Mouse (Mus musculus) heart, embryonic 15.5 days (tissue): ENCODE data around the gene Galnt14. TPM values are rescaled to one million over a fixed set of nuclear protein-coding genes. Genes with fewer than 3 reads are reported as not detected.

ENCODE experiments used
- ATAC-seq: fragments of 200-750 bp; cut with Nextera tagmentation; replicated peaks from 2 replicates; pipeline ENCODE4 v1.8.0; 2017; ENCODE audit warnings: low read depth, moderate TSS enrichment; ENCODE audit not compliant: insufficient number of reproducible peaks, insufficient read depth, low FRiP score
- H3K27ac ChIP-seq: fragments of 300-500 bp; sonication (generic); 2 replicates; pipeline ENCODE4 v1.5.1; 2015; ENCODE audit warnings: mild to moderate bottlenecking, inconsistent platforms
- H3K27me3 ChIP-seq: fragments of 300-500 bp; sonication (generic); 2 replicates; pipeline ENCODE4 v1.6.1; 2015; ENCODE audit warnings: inconsistent platforms
- H3K36me3 ChIP-seq: fragments of 300-500 bp; sonication (generic); 2 replicates; pipeline ENCODE4 v1.6.1; 2015; ENCODE audit warnings: mild to moderate bottlenecking, inconsistent platforms
- H3K4me1 ChIP-seq: fragments of 300-500 bp; sonication (generic); replicated peaks from 2 replicates; pipeline ENCODE4 v1.6.1; 2015; ENCODE audit warnings: inconsistent platforms
- H3K4me2 ChIP-seq: fragments of 300-500 bp; sonication (generic); 2 replicates; pipeline ENCODE4 v1.6.1; 2015; ENCODE audit warnings: inconsistent platforms, mild to moderate bottlenecking, moderate library complexity
- H3K4me3 ChIP-seq: fragments of 300-500 bp; sonication (generic); 2 replicates; pipeline ENCODE4 v1.5.1; 2015; ENCODE audit warnings: mild to moderate bottlenecking, inconsistent platforms
- H3K9ac ChIP-seq: fragments of 300-500 bp; sonication (generic); 2 replicates; pipeline ENCODE4 v1.6.1; 2015; ENCODE audit warnings: mild to moderate bottlenecking, inconsistent platforms
- H3K9me3 ChIP-seq: fragments of 300-500 bp; sonication (generic); replicated peaks from 2 replicates; pipeline ENCODE4 v1.6.1; 2016; ENCODE audit warnings: inconsistent platforms
- WGBS: fragments of 180-500 bp; shearing (Covaris S2); methylation state at CpG from one replicate; pipeline ENCODE4 v1.1.7; 2015; ENCODE audit warnings: mixed read lengths; 5-methylcytosine and 5-hydroxymethylcytosine counted together
- polyA plus RNA-seq: library from polyadenylated mRNA; unstranded; fragments of >200 nt; fragmentation: Nextera tagmentation; extraction: Ambion mirVana; gene quantifications from 2 replicates; pipeline ENCODE4 v1.2.1, GENCODE M21; 2015

The Galnt14 gene
- polyA plus RNA-seq, 1 experiment from 2014 or later: 0.53 TPM

DNA sequence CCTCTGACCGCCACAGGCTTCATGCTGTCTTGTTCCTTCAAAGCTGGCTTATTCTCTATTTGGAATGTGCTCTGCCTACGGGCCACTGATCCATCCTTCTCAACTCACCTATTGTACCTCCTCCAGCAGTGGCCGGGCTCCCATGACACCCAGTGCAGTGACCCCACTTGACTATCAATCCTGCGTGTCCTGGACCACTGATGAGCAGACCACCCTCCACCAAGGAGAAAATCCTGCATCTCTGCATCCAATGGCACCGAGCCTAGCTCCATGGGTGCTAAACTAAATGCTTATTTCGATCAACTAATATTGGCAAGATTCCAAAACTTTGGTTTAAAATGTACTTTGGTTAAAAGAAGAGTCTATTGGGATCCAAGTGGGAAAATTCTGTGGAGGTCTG is 1.8 kb downstream of the Galnt14 start:
- 85% methylated on average over 6 of the region's 6 CpGs for WGBS
- H3K9ac ChIP-seq: no peak overlapping the region
- no peak overlapping the region for H3K4me3 ChIP-seq
- no peaks in the 10 kb centered on the region for H3K36me3 ChIP-seq
- no peak for ATAC-seq
- H3K4me1 ChIP-seq: peaks cover 17% of the 10 kb centered on the region
- H3K27ac ChIP-seq: no peak overlapping the region
- H3K27me3 ChIP-seq: peaks cover 52% of the 10 kb centered on the region
- H3K9me3 ChIP-seq: no peaks in the 10 kb centered on the region
- H3K4me2 ChIP-seq: no peak overlapping the region

DNA sequence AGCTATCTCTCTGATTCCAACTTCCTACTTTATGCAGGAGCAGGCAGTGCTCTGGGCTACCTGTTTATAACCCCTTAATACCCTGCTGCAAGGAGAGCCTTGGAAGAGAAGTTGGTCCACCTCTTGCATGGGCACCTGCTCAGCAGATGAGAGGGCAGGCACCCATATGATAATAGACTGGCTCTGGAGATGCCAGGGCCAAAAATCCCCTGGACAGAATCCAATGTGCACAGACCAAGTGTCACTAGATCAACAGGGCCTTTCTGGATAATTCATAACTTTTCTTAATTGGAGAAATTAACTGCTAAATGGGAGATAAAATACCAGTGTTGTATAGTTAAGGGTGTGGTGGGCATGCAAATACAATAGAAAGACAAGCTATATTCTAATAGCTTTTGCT is 6.7 kb downstream of the Galnt14 start:
- Histone ChIP-seq H3K4me2 (no peak overlapping the region), H3K4me1 (no peaks in the 10 kb centered on the region), H3K9me3 (no peaks in the 10 kb centered on the region), H3K36me3 (no peaks in the 10 kb centered on the region), H3K4me3 (no peak overlapping the region), H3K9ac (no peak overlapping the region), H3K27me3 (peaks cover 7% of the 10 kb centered on the region; the same call in 1 of the 2 replicates), H3K27ac (no peak overlapping the region)
- no peak for ATAC-seq

DNA sequence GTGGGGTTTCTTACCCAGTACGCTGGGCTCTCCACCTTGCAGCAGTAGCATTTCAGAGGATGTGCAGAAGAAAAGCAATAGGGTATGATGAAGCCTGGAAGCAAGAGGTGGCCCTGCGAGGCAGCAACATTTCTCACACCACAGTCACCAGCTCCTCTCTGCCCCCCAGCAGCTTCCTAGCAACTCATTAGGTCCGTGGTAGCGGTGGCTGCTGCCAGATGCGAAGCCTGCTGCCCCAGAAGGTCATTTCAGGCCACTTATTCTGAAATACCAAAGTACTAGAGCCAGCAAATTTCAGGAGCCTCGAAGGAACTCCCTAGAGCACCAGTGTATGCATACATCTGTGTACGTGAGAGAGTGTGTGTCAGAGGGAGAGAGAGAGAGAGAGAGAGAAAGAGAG is 9.2 kb downstream of the Galnt14 start:
- Histone ChIP-seq H3K36me3 (no peaks in the 10 kb centered on the region), H3K27ac (no peak overlapping the region), H3K9ac (no peak overlapping the region), H3K27me3 (no peaks in the 10 kb centered on the region), H3K9me3 (no peaks in the 10 kb centered on the region), H3K4me1 (no peaks in the 10 kb centered on the region), H3K4me2 (no peak overlapping the region), H3K4me3 (no peak overlapping the region)
- WGBS: 35% methylated on average over 7 of the region's 7 CpGs
- ATAC-seq: no peak

DNA sequence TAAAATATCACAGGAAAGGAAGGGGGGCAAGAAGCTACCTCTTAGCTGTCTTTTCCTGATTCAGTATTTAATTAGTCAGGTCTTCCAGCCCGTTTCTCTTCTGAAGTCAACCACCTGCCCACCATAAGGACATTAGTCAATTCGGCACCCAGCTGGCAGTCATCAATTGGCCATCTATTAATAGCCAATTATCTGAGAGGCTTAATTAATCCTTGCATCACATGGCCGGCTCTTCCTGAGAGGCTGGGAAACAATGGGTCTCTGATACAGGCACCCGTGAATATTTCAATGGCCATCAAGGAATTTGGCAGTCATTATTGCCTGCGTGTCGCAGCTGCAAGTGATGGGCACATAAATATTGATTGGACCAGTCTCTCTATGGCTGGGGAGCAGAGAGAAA is 10.4 kb downstream of the Galnt14 start:
- Histone ChIP-seq H3K9ac (no peak overlapping the region), H3K36me3 (no peaks in the 10 kb centered on the region)
- no peak for ATAC-seq

GRCm38 (mm10) chr17:73694206-73694952 is 15.9 kb downstream of the Galnt14 start:
- 84% methylated on average over 3 of the region's 3 CpGs for WGBS
- Histone ChIP-seq H3K36me3 (no peaks in the 10 kb centered on the region), H3K4me1 (no peaks in the 10 kb centered on the region), H3K4me2 (no peak overlapping the region), H3K27ac (no peak overlapping the region), H3K4me3 (no peak overlapping the region), H3K9ac (no peak overlapping the region), H3K9me3 (no peaks in the 10 kb centered on the region), H3K27me3 (no peaks in the 10 kb centered on the region)
- no peak for ATAC-seq

More for the DNA sequence above, 10.4 kb downstream of the Galnt14 start:
- Histone ChIP-seq H3K9me3 (no peaks in the 10 kb centered on the region), H3K4me2 (no peak overlapping the region), H3K27me3 (no peaks in the 10 kb centered on the region), H3K27ac (no peak overlapping the region), H3K4me1 (no peaks in the 10 kb centered on the region), H3K4me3 (no peak overlapping the region)
- WGBS: 55% methylated on average over 6 of the region's 6 CpGs

- Histone ChIP-seq H3K4me2 (no peak overlapping the region), H3K27ac (no peak overlapping the region), H3K4me1 (no peaks in the 10 kb centered on the region), H3K9ac (no peak overlapping the region), H3K36me3 (no peaks in the 10 kb centered on the region), H3K4me3 (no peak overlapping the region), H3K9me3 (no peaks in the 10 kb centered on the region), H3K27me3 (no peaks in the 10 kb centered on the region)
- no peak for ATAC-seq
- WGBS: 58% methylated on average over 3 of the region's 3 CpGs
Measured at GRCm38 (mm10) chr17:73688261-73688660, 22.0 kb downstream of the Galnt14 start.

- WGBS: 86% methylated on average over 8 of the region's 8 CpGs
- H3K9ac ChIP-seq: no peak overlapping the region
- H3K36me3 ChIP-seq: no peaks in the 10 kb centered on the region
- no peaks in the 10 kb centered on the region for H3K27me3 ChIP-seq
- H3K9me3 ChIP-seq: no peaks in the 10 kb centered on the region
- ATAC-seq: no peak
- no peak overlapping the region for H3K4me2 ChIP-seq
- H3K27ac ChIP-seq: no peak overlapping the region
- H3K4me1 ChIP-seq: no peaks in the 10 kb centered on the region
- H3K4me3 ChIP-seq: no peak overlapping the region
Measured at GRCm38 (mm10) chr17:73686292-73686691, 24.0 kb downstream of the Galnt14 start.

- H3K9ac ChIP-seq: no peak overlapping the region
- H3K9me3 ChIP-seq: no peaks in the 10 kb centered on the region
- ATAC-seq: no peak
- H3K4me1 ChIP-seq: no peaks in the 10 kb centered on the region
- no peak overlapping the region for H3K4me2 ChIP-seq
- 62% methylated on average over 5 of the region's 5 CpGs for WGBS
- H3K27me3 ChIP-seq: no peaks in the 10 kb centered on the region
- no peaks in the 10 kb centered on the region for H3K36me3 ChIP-seq
- H3K4me3 ChIP-seq: no peak overlapping the region
- no peak overlapping the region for H3K27ac ChIP-seq
Measured at GRCm38 (mm10) chr17:73684746-73685145, 25.5 kb downstream of the Galnt14 start.

DNA sequence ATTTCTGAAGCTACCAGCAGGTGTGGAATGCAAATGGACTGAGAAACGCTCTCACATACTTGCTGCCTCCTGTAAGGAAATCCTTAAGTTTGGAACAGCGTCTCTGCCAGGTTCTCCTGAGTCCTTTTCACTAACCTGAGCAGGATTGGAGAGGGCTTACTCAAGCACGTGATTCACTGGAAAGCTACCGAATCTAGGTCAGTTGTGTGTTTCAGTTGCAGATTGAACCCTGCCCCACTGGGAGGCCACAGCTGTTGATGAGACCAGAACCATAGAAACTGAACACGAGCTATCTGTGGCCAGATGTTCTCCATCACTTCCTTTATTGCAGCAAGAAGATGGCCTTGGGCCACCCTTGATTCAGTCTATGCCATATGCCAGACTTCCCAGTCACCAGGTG is 38.3 kb downstream of the Galnt14 start:
- no peak for ATAC-seq
- Histone ChIP-seq H3K27ac (no peak overlapping the region), H3K9ac (no peak overlapping the region), H3K27me3 (no peaks in the 10 kb centered on the region), H3K4me2 (no peak overlapping the region), H3K4me1 (no peaks in the 10 kb centered on the region), H3K36me3 (no peaks in the 10 kb centered on the region), H3K9me3 (no peaks in the 10 kb centered on the region), H3K4me3 (no peak overlapping the region)
- WGBS: 78% methylated on average over 5 of the region's 5 CpGs

DNA sequence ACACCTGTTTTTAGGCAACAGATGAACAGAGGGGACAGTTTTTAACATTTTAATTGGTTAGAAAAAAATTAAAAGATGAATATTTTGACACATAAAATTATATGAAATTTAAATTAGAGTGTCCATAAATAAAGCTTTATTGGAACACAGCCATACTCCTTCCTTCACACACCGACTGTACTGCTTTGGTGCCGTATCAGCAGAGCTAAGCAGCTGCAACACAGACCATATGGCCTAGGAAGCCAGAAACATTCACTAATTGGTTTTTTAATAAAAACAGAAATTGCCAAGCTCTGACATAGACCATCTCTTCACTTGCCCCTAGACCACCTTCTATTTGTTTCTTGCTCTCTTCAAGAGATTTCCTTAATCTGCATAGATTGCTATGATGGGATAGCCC is 40.2 kb downstream of the Galnt14 start:
- H3K4me3 ChIP-seq: no peak overlapping the region
- no peak overlapping the region for H3K4me2 ChIP-seq
- H3K36me3 ChIP-seq: no peaks in the 10 kb centered on the region
- H3K27ac ChIP-seq: no peak overlapping the region
- no peaks in the 10 kb centered on the region for H3K4me1 ChIP-seq
- no peaks in the 10 kb centered on the region for H3K9me3 ChIP-seq
- H3K27me3 ChIP-seq: no peaks in the 10 kb centered on the region
- H3K9ac ChIP-seq: no peak overlapping the region
- no peak for ATAC-seq
- 66% methylated on average over 2 of the region's 2 CpGs for WGBS

- Histone ChIP-seq H3K4me3 (no peak overlapping the region), H3K4me2 (no peak overlapping the region), H3K9me3 (no peaks in the 10 kb centered on the region), H3K27me3 (no peaks in the 10 kb centered on the region), H3K27ac (no peak overlapping the region), H3K4me1 (no peaks in the 10 kb centered on the region), H3K36me3 (no peaks in the 10 kb centered on the region), H3K9ac (no peak overlapping the region)
- 71% methylated on average over 1 of the region's 1 CpGs for WGBS
- no peak for ATAC-seq
Measured at GRCm38 (mm10) chr17:73668996-73669395, 41.3 kb downstream of the Galnt14 start.

GRCm38 (mm10) chr17:73663237-73663636 is 47.0 kb downstream of the Galnt14 start:
- ATAC-seq: no peak

More at GRCm38 (mm10) chr17:73663237-73663636, 47.0 kb downstream of the Galnt14 start:
- H3K36me3 ChIP-seq: no peaks in the 10 kb centered on the region
- H3K4me1 ChIP-seq: no peaks in the 10 kb centered on the region
- H3K9ac ChIP-seq: no peak overlapping the region
- 37% methylated on average over 3 of the region's 3 CpGs for WGBS
- no peak overlapping the region for H3K4me3 ChIP-seq
- H3K4me2 ChIP-seq: no peak overlapping the region
- no peaks in the 10 kb centered on the region for H3K9me3 ChIP-seq
- no peaks in the 10 kb centered on the region for H3K27me3 ChIP-seq
- H3K27ac ChIP-seq: no peak overlapping the region
